Mouse (Mus musculus) induced T-regulatory cell, adult 2 months (primary cell): ENCODE results near the gene Srsf4.

Experiments used
- DNase-seq: peaks from one replicate; pipeline ENCODE4 v3.0.0-alpha.2; 2012; ENCODE audit warnings: low read depth

Srsf4 gene

DNA sequence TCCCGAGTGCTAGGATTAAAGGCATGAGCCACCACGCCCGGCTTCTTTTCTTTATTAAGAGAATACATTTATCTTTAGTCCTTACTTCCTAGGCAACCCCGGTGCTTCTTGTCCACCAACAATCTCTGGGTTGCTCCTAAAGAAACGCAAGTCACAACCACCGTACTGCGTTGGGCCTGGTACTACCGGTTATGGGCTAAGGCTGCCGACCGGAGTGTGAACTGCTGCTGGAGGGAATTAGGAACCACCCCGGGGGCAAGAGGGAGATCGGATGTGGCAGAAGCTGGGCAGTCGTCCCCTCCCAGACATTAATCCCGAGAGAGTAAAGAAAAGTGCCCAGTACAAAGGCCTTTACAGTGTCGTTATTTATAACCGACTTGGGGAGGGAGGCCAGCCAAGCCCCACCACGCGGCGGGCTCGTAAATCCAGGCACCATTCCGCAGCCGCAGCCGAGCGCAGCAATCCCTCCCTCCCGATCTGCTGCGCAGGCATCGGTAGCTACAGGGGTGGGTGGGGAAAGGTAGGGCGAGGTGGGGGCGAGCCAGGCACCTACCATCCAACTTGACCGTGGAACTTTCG lies 41.6 kb downstream of the Srsf4 start:
- peak; percentile 18 for DNase-seq

- no peak for DNase-seq
Observed at GRCm38 (mm10) chr4:131915821-131916328, 42.5 kb downstream of the Srsf4 start.

DNA sequence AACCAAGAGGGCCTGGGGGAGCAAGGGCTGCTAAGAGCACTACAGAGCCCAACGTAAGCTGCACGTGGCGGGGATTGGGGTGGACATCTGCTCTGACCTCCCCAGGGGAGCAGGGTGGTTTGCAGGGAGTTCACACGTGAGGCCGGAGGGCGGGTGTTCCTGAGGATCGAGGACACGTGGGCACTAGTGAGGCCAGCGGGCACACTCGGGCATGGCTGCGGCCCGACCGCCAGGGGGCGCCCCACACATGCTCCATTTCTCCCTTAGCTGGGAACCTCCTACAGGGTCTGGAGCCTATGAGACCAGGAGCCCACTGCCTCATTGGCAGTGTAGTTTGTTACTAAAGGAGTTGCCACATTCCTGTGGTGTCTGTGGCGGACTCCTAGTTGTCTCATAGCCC lies 43.0 kb downstream of the Srsf4 start:
- DNase-seq, result peak; percentile 79

DNA sequence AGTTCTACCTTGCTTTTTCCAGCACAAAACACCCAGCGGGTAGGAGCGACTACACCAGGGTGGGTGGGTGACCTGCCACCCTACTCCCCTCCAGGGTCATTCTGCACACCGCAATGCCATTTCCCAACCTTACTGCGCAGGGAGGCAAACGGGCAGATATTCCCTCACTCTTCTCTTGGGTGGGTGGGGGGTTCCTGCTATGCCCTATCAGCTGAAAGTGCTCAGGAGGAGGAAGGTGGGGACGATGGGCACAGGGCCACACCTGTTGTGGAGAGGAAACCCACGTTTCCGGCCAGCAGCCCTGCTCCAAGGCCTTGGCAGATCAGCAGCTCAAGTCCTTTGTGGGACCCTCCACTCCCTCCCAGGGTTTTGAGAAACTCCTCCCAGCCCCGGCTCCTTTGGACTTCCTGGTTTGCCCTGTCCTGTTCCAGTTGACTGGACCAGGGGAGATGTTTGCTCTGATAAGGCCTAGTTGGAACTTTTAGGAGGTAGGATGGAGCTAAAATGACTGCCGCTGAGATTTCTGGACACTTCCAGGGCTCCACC lies 43.7 kb downstream of the Srsf4 start:
- peak; percentile 16 for DNase-seq

- DNase-seq, result no peak
Observed at GRCm38 (mm10) chr4:131918026-131918533, 44.7 kb downstream of the Srsf4 start.

- DNase-seq, result peak; percentile 16
Observed at GRCm38 (mm10) chr4:131918711-131919500, 45.5 kb downstream of the Srsf4 start.

GRCm38 (mm10) chr4:131919506-131920140 lies 46.2 kb downstream of the Srsf4 start:
- DNase-seq, result peak; percentile 18

GRCm38 (mm10) chr4:131920141-131920594 lies 46.8 kb downstream of the Srsf4 start:
- DNase-seq, result peak; percentile 56

DNA sequence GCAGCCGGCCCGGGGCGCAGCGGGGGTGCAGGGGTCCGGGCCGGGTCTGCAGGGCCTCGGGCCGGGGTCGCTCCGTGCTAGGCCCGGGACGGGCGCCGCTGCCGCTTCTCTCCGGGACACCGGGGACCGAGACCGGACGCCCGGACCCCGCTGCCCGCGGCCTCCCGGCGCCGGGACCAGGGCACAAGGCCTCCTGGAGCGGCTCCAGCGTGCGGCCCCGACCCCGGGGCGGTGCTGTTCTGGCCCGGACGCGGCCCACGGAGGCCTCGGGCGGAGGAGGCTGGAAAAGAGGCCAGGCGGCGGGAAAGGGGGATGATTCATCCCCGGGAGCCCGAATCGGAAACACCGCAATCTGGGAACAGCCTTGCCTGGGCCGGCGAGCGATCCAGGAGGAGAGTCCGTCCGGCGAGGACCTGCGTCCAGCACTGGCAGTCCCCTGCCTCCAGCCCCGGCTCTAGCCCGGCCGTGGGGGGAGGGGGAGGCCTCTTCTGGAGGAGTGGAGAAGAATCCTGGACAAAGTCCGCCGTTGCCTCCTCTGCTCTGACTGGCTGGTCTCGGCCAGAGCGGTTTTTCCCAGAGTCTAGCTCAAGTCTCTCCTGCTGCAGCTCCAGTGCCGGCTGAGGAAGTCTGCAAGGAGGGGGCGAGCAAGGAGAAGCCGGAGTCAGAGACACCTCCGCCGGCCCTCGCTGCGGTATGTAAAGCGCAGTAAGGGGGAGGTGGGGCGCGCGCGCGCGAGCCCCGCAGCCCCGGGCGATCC lies 47.4 kb downstream of the Srsf4 start:
- peak; percentile 38 for DNase-seq

DNA sequence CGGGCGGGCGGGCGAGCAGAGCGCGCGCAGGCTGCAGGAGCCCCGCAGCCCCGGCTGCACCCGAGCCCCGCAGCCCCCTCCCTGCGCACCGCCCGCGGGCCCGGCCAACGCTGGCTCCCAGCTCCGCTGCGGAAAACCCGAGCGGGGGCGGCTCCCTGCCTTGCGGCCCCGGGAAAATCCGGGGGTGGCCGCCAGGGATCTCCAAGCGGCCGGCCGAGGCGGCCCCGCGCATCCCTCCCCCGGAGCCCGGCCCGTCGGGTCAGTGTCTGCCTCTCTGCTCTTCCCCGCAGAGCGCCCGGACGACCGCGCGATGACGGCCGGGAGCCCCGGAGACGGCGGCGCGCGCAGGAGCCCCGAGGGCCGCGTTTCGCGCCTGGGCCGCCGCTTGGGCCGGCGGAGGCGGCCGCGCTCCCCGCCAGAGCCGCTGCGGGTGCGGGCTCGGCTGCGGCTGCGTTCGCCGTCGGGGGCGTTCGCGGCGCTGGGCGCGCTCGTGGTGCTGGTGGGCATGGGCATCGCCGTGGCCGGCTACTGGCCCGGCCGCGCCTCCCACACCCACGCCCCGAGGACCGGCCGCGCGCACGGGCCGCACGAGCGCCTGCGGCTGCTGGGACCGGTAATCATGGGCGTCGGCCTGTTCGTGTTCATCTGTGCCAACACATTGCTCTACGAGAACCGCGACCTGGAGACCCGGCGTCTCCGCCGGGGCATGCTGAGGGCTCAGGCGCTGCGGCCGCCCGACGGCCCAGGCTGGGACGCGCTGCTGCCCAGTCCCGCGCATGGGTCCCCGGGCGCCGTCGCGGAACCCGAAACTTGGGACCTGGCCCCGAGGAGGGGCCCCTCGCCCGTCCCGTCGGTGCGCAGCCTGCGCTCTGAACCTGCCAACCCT lies 48.3 kb downstream of the Srsf4 start, which contains the start of gene Tmem200b:
Tmem200b (plus strand) TSS at position 311 of the 886 bp plus-strand sequence.
- DNase-seq, result peak; percentile 27

DNA sequence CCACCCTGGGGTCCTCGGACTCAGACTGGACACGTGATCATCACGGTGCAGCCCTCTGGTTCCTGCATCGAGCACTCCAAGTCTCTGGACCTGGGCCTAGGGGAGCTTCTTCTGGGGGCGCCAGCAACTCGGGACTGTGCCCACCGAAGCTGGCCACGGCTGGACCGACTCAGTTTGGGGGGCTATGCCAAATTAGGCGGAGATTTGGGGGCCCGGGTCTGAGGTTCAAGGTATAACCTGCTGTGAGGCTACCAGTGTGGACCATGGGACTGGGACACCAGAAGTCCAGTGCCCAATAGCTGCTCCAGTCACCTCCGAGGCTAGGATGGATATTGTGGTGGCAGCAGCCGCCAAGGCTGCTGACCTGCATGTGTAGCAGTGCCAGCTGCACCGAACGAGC lies 49.0 kb downstream of the Srsf4 start:
- no peak for DNase-seq

DNA sequence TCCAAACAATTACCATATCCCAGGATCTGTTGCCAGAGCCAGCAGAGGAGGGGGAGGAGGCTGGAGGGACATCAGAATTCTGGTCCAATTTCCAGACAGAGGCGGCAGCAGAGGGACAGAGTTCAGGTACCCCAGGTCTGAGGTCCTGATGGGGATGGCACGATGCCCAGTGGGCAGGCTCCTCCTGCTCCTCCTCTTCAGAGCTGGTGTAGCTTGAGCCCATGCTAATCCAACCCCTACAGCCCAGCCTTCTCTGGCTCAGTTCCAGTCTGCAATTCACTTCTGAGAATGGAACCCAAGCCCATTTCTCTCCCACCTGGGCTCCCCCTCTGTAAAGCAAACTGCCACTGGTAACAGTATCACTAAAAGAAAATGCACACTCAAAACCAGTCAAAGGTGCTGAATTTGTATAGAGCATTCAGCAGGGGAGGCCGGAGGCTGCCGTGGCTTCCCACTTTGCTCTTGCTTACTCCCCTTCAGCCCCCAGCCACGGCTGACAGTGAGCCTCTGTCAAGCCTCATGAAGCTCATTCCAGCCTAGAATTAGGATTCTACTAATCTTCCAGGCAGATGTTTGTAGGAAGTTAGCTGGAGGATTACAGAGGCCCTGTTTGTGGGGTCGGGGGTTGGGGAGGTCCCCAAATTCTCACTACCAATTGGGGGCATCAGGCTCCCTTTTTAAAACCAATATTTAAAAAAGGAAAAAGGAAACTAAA lies 50.8 kb downstream of the Srsf4 start:
- DNase-seq, result no peak

DNA sequence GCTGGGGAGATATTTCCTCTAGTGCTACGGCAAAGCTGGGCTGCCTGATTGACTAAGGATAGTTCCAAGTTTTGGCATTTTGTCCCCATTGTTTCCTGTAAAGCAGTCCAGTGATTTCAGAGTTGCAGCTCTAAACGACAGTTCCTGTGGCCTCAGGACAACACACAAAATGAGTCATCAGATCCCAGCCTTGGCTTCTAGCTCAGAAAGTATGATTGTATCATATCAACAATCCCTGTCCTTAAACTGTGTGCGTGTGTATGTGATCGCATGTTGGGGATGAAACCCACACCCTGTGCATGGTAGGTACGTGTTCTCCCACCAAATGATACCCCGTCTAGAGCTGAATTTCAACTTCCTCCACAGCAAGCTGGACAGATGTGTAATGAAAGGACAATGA lies 55.7 kb downstream of the Srsf4 start:
- DNase-seq, result no peak

DNA sequence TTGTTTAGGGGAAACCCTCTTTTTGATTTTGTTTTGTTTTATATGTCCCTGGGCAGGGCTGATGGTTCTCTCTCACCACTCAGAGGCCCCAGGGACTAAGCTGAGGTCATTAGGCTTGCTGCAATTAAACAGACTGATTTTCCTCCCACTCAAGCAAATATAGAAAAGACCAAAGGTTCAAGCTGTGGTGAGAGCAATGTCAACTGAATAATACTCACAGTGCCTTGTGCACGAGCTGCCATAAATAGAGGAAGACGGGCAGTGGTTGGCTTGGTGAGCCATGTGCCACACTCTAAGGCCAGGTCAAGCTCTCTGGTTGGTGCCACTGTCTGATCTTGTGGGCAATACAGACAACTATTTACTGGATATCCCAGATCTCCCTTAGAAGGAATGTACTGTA lies 66.0 kb downstream of the Srsf4 start:
- DNase-seq, result no peak

DNA sequence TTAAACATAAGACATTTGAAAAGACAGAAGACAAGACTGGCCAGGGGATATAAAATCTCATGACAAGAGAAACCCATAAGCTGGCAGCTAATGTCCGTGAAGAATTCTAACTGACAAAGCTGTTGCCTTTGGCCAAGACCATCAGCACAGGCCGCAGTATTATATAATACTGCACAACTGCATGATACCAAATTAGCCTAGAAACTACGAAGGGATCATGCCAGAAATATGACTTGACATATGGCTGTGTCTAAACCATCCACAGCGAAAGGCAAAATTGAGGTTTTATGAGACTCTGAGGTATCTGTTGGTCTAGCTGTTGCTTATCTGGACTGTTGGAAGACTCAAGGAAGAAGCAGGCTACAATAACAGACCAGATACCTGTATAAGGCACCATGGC lies 67.4 kb downstream of the Srsf4 start:
- no peak for DNase-seq

DNA sequence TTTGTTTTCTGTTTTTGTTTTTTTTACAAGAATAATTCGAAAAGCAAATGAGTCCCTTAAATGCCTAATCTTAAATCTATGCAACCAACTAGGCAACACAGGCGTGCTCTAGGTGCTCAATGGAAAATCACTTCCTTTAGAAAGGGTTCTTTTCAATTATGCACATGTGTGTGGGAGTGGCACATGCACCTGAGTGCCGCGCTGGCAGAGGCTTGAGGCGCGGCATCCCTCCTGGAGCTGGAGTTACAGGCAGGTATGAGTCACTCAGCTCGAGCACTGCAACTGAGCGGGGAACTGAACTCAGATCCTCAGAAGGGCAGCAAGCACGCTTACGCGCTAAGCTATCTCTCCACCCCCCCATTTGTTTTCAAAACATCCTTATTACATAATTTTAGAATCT lies 74.4 kb downstream of the Srsf4 start:
- no peak for DNase-seq

DNA sequence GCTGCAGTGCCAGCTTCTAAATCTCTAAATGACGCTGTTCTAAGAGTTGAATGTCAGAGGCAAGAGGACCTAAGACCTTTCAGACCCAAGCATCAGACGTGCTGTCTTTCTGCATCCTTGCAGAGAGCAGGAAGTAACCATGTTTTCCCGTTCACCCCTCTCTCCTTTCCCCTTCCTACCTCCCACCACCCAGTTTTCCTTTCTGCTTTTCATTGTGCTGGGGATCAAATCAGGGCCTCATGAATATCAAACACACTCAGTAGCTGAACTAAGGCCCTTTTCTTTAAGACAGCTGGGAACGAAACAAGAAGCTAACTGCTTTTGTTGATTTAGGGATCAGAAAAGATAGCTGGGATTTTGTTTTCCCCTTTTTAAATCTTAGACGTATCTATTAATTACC lies 76.5 kb downstream of the Srsf4 start:
- no peak for DNase-seq

DNA sequence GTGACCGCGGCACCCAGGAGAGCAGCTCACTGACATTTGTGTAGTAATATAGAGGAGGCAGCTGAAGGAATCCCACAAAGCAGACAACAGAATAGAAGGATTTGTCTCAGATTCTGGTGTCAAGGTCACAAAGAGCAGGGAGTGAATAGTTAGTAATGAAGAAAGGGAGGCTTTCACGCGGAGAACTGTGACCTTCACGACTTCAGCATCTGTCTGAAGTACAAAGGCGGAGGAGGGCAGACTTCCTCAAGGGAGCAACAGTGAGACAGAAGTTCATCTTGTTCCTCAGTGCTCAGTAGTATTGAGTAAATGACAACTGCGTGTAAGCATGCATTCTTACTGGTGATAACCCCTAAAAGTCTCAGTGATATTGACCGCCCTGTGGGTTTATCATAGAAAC lies 77.2 kb downstream of the Srsf4 start:
- no peak for DNase-seq
